9 mouse cellular contexts compared by ENCODE assay signal in genomic region chr5:16553304-16554047, GRCm38 (mm10). TPM values are rescaled to one million over a fixed set of nuclear protein-coding genes. Genes with fewer than 3 reads are reported as not detected.
DNase-seq lines count a peak whose midpoint lies in the region; ATAC-seq and TF ChIP-seq lines count a peak whose summit lies in the region.
"Had no signal": no experiment of that assay in that cellular context is flagged by ENCODE, and none has a peak within 500 bp of the region (broad histone marks: within the 10 kb centered on the region; RNA-seq: fewer than 3 reads in every experiment).

Gene Hgf, plus strand, starts transcription at chr5:16553495.

- no peaks in the 10 kb centered on the region for H3K36me3 ChIP-seq in thymus, adult 2 months (ENCODE audit: control insufficient read depth, insufficient read depth, low read length)
- no peaks in the 10 kb centered on the region for H3K36me3 ChIP-seq in forebrain, embryonic 11.5 days (ENCODE audit: control insufficient read depth, insufficient read depth, low read length)
- H3K36me3 ChIP-seq in heart, embryonic 16.5 days (ENCODE audit: control insufficient read depth, insufficient read depth), result no peaks in the 10 kb centered on the region
- H3K36me3 ChIP-seq in liver, postnatal 0 days (replicated peaks; ENCODE audit: insufficient read depth, low read length), result no peaks in the 10 kb centered on the region
- H3K36me3 ChIP-seq: G1E had no signal

- H3K4me1 ChIP-seq in thymus, adult 2 months (replicated peaks; ENCODE audit: control insufficient read depth, insufficient read depth, low read length), result peaks cover 3% of the 10 kb centered on the region
- H3K4me1 ChIP-seq in forebrain, embryonic 11.5 days (replicated peaks; ENCODE audit: control insufficient read depth, insufficient read depth, low read length), result no peaks in the 10 kb centered on the region
- H3K4me1 ChIP-seq in heart, embryonic 16.5 days (ENCODE audit: control insufficient read depth, insufficient read depth, low read length), result no peaks in the 10 kb centered on the region; the same call in 1 of the 2 replicates
- H3K4me1 ChIP-seq in liver, postnatal 0 days (ENCODE audit: insufficient read depth), result no peaks in the 10 kb centered on the region

- peak within 1 kb of the TSS; percentile 38; the same call in 1 of the 2 replicates for H3K4me2 ChIP-seq in forebrain, embryonic 11.5 days (ENCODE audit: low read depth, low read length, severe bottlenecking)
- peak within 1 kb of the TSS; percentile 65 for H3K4me2 ChIP-seq in heart, embryonic 16.5 days (ENCODE audit: low read depth, low read length)
- H3K4me2 ChIP-seq in liver, postnatal 0 days (ENCODE audit: low read depth, low read length), result peak within 1 kb of the TSS; percentile 63

- H3K4me3 ChIP-seq in thymus, adult 2 months (ENCODE audit: control insufficient read depth, insufficient read depth, low read length), result peak within 1 kb of the TSS; percentile 20; the same call in 1 of the 2 replicates
- H3K4me3 ChIP-seq in forebrain, embryonic 11.5 days (ENCODE audit: low read depth, low read length), result no peak within 1 kb of the TSS
- H3K4me3 ChIP-seq in heart, embryonic 16.5 days (ENCODE audit: low read length), result peak within 1 kb of the TSS; percentile 41
- H3K4me3 ChIP-seq in liver, postnatal 0 days (ENCODE audit: low read depth, low read length), result peak within 1 kb of the TSS; percentile 39

- no peaks in the 10 kb centered on the region for H3K27me3 ChIP-seq in thymus, adult 2 months (ENCODE audit: control insufficient read depth, insufficient read depth, low read length)
- no peaks in the 10 kb centered on the region for H3K27me3 ChIP-seq in forebrain, embryonic 11.5 days (ENCODE audit: control insufficient read depth, insufficient read depth, low read length)
- H3K27me3 ChIP-seq in heart, embryonic 16.5 days (ENCODE audit: control insufficient read depth, insufficient read depth, low read length), result no peaks in the 10 kb centered on the region
- H3K27me3 ChIP-seq in liver, postnatal 0 days (ENCODE audit: insufficient read depth, low read length), result no peaks in the 10 kb centered on the region

- no peaks in the 10 kb centered on the region for H3K9me3 ChIP-seq in forebrain, embryonic 11.5 days (ENCODE audit: control insufficient read depth, low read length)
- no peaks in the 10 kb centered on the region for H3K9me3 ChIP-seq in heart, embryonic 16.5 days (replicated peaks; ENCODE audit: control insufficient read depth, low read length)
- H3K9me3 ChIP-seq in liver, postnatal 0 days (ENCODE audit: low read length), result no peaks in the 10 kb centered on the region
- H3K9me3 ChIP-seq: G1E had no signal

- peak within 1 kb of the TSS; percentile 34; the same call in 1 of the 2 replicates for H3K27ac ChIP-seq in thymus, adult 2 months (ENCODE audit: control insufficient read depth, insufficient read depth, low read length)
- H3K27ac ChIP-seq in forebrain, embryonic 11.5 days (ENCODE audit: low read depth, low read length), result no peak within 1 kb of the TSS
- H3K27ac ChIP-seq in heart, embryonic 16.5 days (ENCODE audit: low read length), result peak within 1 kb of the TSS; percentile 27; the same call in 1 of the 2 replicates
- H3K27ac ChIP-seq in liver, postnatal 0 days (ENCODE audit: low read depth), result peak within 1 kb of the TSS; percentile 44

- 0 out of 2 replicates have a peak, but pooled peaks have one; percentile 7 for TF ChIP-seq EP300 in liver, postnatal 0 days (IDR thresholded peaks at IDR 0.05; ENCODE audit: low read depth)

- peak; percentile 74 for ATAC-seq in forebrain, embryonic 11.5 days (replicated peaks; ENCODE audit: low FRiP score)
- peak; percentile 49 for ATAC-seq in heart, embryonic 16.5 days (replicated peaks; ENCODE audit: extremely low read depth, insufficient read depth, low FRiP score)
- peak; percentile 55 for ATAC-seq in liver, postnatal 0 days

- WGBS in thymus, adult 2 months, result 4% methylated on average over 16 of the region's 16 CpGs
- 6% methylated on average over 16 of the region's 16 CpGs for WGBS in forebrain, embryonic 11.5 days
- 5% methylated on average over 16 of the region's 16 CpGs for WGBS in heart, embryonic 16.5 days
- WGBS in liver, postnatal 0 days (ENCODE audit: insufficient replicate concordance), result under 1% methylated on average over 16 of the region's 16 CpGs

- peak within 1 kb of the TSS; percentile 35; the same call in 1 of the 2 replicates for H3K9ac ChIP-seq in forebrain, embryonic 11.5 days (ENCODE audit: low read length)
- H3K9ac ChIP-seq in heart, embryonic 16.5 days (ENCODE audit: low read length), result peak within 1 kb of the TSS; percentile 59
- H3K9ac ChIP-seq in liver, postnatal 0 days (replicated peaks), result peak within 1 kb of the TSS; percentile 23

- no peak for DNase-seq in thymus, adult 2 months
- no peak for DNase-seq in thymus, adult 18-20 months
- DNase-seq in forebrain, embryonic 11.5 days (ENCODE audit: low spot score), result peak; percentile 52
- DNase-seq in kidney, postnatal 10 days, result peak; percentile 87
- peak; percentile 54 for DNase-seq in liver, postnatal 0 days
- DNase-seq in neural tube, embryonic 10.5 days (ENCODE audit: extremely low spot score, low spot score), result peak; percentile 42
- peak; percentile 35 for DNase-seq in urinary bladder, postnatal 25 days (ENCODE audit: low spot score)

- no peak for TF ChIP-seq CTCF in thymus, adult 2 months (IDR thresholded peaks at IDR 0.05; ENCODE audit: borderline replicate concordance, control insufficient read depth, extremely low read depth, insufficient read depth, low read length, poor library complexity)
- 0 out of 2 replicates have a peak, but pooled peaks have one; percentile 7 for TF ChIP-seq CTCF in liver, postnatal 0 days (IDR thresholded peaks at IDR 0.05; ENCODE audit: low read depth)

- TF ChIP-seq POLR2A in thymus, adult 2 months (IDR thresholded peaks at IDR 0.05; ENCODE audit: control insufficient read depth, extremely low read depth, insufficient read depth, low read length, poor library complexity), result no peak

RNA-seq across cellular contexts. Expression of gene Hgf, which starts in this region (rescaled TPM):
- 0.62 and 1.1 TPM in 2 replicates for polyA plus RNA-seq in thymus, adult 2 months (2012; rRNA removed)
- 0.61 and 0.83 TPM in 2 replicates for polyA plus RNA-seq in forebrain, embryonic 11.5 days (2014; fragmentation: Nextera tagmentation; extraction: Ambion mirVana)
- 0.88 and 0.91 TPM in 2 replicates for polyA plus RNA-seq in heart, embryonic 16.5 days (2015; fragmentation: Nextera tagmentation; extraction: Ambion mirVana)
- 3.6 and 5.2 TPM in 2 replicates for polyA plus RNA-seq in liver, postnatal 0 days (2015; fragmentation: Nextera tagmentation; extraction: Ambion mirVana)
- polyA plus RNA-seq: G1E had no signal

Comparison
In these comparisons a context has a peak if more than half of its experiments do, and no peak if none do; other contexts are left out.
1. Peak in DNase-seq, ATAC-seq, H3K9ac ChIP-seq and H3K4me2 ChIP-seq in forebrain, embryonic 11.5 days; RNA of the gene not detected or under 1 TPM.
2. Peak in ATAC-seq, H3K4me3 ChIP-seq, H3K27ac ChIP-seq, H3K9ac ChIP-seq and H3K4me2 ChIP-seq in heart, embryonic 16.5 days; RNA of the gene not detected or under 1 TPM.
3. DNase-seq: peak in kidney, postnatal 10 days (single experiment), liver, postnatal 0 days (single experiment), neural tube, embryonic 10.5 days (single experiment) and urinary bladder, postnatal 25 days (single experiment); none in thymus, adult 2 months (single experiment) and thymus, adult 18-20 months (0 of 2).
4. Peak in every context shown above with its lines, with median percentiles within 50 percentile points of each other: ATAC-seq, H3K4me2 ChIP-seq and H3K9ac ChIP-seq.